Mouse (Mus musculus): ENCODE measurements around the gene Tbc1d22a. TPM values are rescaled to one million over a fixed set of nuclear protein-coding genes. Genes with fewer than 3 reads are reported as not detected.

Gene Tbc1d22a
- total RNA-seq, 2 experiments from 2014 or later, result 28.2 to 29.1 TPM

- DNase-seq (ENCODE audit: low spot score in 2 of 2), result no peak
These were observed 61.5 kb downstream of the Tbc1d22a start for GRCm38 (mm10) chr15:86275754-86276153.

- no peak for DNase-seq (ENCODE audit: low spot score in 2 of 2)
These were observed 62.4 kb downstream of the Tbc1d22a start for GRCm38 (mm10) chr15:86276538-86277264.

GRCm38 (mm10) chr15:86277428-86277827 lies 63.2 kb downstream of the Tbc1d22a start:
- no peak for DNase-seq (ENCODE audit: low spot score in 2 of 2)

- no peak for DNase-seq (ENCODE audit: low spot score in 2 of 2)
These were observed 65.1 kb downstream of the Tbc1d22a start for GRCm38 (mm10) chr15:86279059-86279974.

GRCm38 (mm10) chr15:86280137-86280536 lies 65.9 kb downstream of the Tbc1d22a start:
- DNase-seq (ENCODE audit: low spot score in 2 of 2), result no peak

- DNase-seq (ENCODE audit: low spot score in 2 of 2), result no peak
These were observed 69.0 kb downstream of the Tbc1d22a start for GRCm38 (mm10) chr15:86283238-86283637.

- DNase-seq (ENCODE audit: low spot score in 2 of 2), result no peak
These were observed 71.0 kb downstream of the Tbc1d22a start for GRCm38 (mm10) chr15:86285296-86285695.

- DNase-seq (ENCODE audit: low spot score in 2 of 2), result no peak
These were observed 75.8 kb downstream of the Tbc1d22a start for GRCm38 (mm10) chr15:86290074-86290473.

GRCm38 (mm10) chr15:86292288-86292687 lies 78.0 kb downstream of the Tbc1d22a start:
- no peak for DNase-seq (ENCODE audit: low spot score in 2 of 2)

GRCm38 (mm10) chr15:86294426-86294825 lies 80.2 kb downstream of the Tbc1d22a start:
- no peak for DNase-seq (ENCODE audit: low spot score in 2 of 2)

- DNase-seq (ENCODE audit: low spot score in 2 of 2), result no peak
These were observed 81.5 kb downstream of the Tbc1d22a start for GRCm38 (mm10) chr15:86295722-86296288.

GRCm38 (mm10) chr15:86297281-86297680 lies 83.0 kb downstream of the Tbc1d22a start:
- DNase-seq (ENCODE audit: low spot score in 2 of 2), result no peak

- no peak for DNase-seq (ENCODE audit: low spot score in 2 of 2)
These were observed 89.6 kb downstream of the Tbc1d22a start for GRCm38 (mm10) chr15:86303876-86304275.

- no peak for DNase-seq (ENCODE audit: low spot score in 2 of 2)
These were observed 90.6 kb downstream of the Tbc1d22a start for GRCm38 (mm10) chr15:86304861-86305260.

- DNase-seq (ENCODE audit: low spot score in 2 of 2), result no peak
These were observed 91.0 kb downstream of the Tbc1d22a start for GRCm38 (mm10) chr15:86305290-86305689.

GRCm38 (mm10) chr15:86309213-86309829 lies 95.1 kb downstream of the Tbc1d22a start:
- DNase-seq (ENCODE audit: low spot score in 2 of 2), result no peak

GRCm38 (mm10) chr15:86320803-86321510 lies 106.7 kb downstream of the Tbc1d22a start:
- no peak for DNase-seq (ENCODE audit: low spot score in 2 of 2)

GRCm38 (mm10) chr15:86326341-86326740 lies 112.1 kb downstream of the Tbc1d22a start:
- DNase-seq (ENCODE audit: low spot score in 2 of 2), result no peak

- no peak for DNase-seq (ENCODE audit: low spot score in 2 of 2)
These were observed 115.7 kb downstream of the Tbc1d22a start for GRCm38 (mm10) chr15:86329911-86330310.

GRCm38 (mm10) chr15:86330454-86330853 lies 116.2 kb downstream of the Tbc1d22a start:
- no peak for DNase-seq (ENCODE audit: low spot score in 2 of 2)

Measured in adrenal gland, adult 18-20 months (tissue).